Mouse (Mus musculus) forebrain, embryonic 16.5 days (tissue): Measurements from ENCODE around the gene C1ql4. TPM values are rescaled to one million over a fixed set of nuclear protein-coding genes. Genes with fewer than 3 reads are reported as not detected.
"Not testable (repeated sequence)": the region's sequence is repeated elsewhere in the genome, so short reads cannot be mapped to it uniquely, and the experiment has no call there.

Experiments used
- ATAC-seq: fragments of 200-750 bp; cut with Nextera tagmentation; 2 replicates; pipeline ENCODE4 v1.8.0; 2017; ENCODE audit warnings: mild to moderate bottlenecking, moderate library complexity
- H3K27ac ChIP-seq: fragments of 300-500 bp; sonication (generic); 2 replicates; pipeline ENCODE4 v1.5.1; 2014; ENCODE audit warnings: low read length, control low read depth
- H3K27me3 ChIP-seq: fragments of 300-500 bp; sonication (generic); replicated peaks from 2 replicates; pipeline ENCODE4 v1.6.1; 2014; ENCODE audit warnings: low read length; ENCODE audit not compliant: control insufficient read depth, insufficient read depth
- H3K36me3 ChIP-seq: fragments of 300-500 bp; sonication (generic); 2 replicates; pipeline ENCODE4 v1.6.1; 2014; ENCODE audit not compliant: control insufficient read depth, insufficient read depth
- H3K4me1 ChIP-seq: fragments of 300-500 bp; sonication (generic); replicated peaks from 2 replicates; pipeline ENCODE4 v1.6.1; 2014; ENCODE audit warnings: low read length; ENCODE audit not compliant: control insufficient read depth, insufficient read depth
- H3K4me2 ChIP-seq: fragments of 300-500 bp; sonication (generic); 2 replicates; pipeline ENCODE4 v1.6.1; 2014; ENCODE audit warnings: mild to moderate bottlenecking, low read length, control low read depth
- H3K4me3 ChIP-seq: fragments of 300-500 bp; sonication (generic); replicated peaks from 2 replicates; pipeline ENCODE4 v1.5.1; 2014; ENCODE audit warnings: mild to moderate bottlenecking, low read length, control low read depth
- H3K9ac ChIP-seq: fragments of 300-500 bp; sonication (generic); replicated peaks from 2 replicates; pipeline ENCODE4 v1.6.1; 2014; ENCODE audit warnings: low read depth, low read length, control low read depth
- H3K9me3 ChIP-seq: fragments of 300-500 bp; sonication (generic); 2 replicates; pipeline ENCODE4 v1.6.1; 2016; ENCODE audit warnings: low read length; ENCODE audit not compliant: control insufficient read depth
- WGBS: fragments of 180-500 bp; shearing (Covaris S2); extraction: QIAGEN DNeasy Blood & Tissue Kit; methylation state at CpG from one replicate; pipeline ENCODE4 v1.1.7; 2014; 5-methylcytosine and 5-hydroxymethylcytosine counted together
- polyA plus RNA-seq: library from polyadenylated mRNA; unstranded; fragments of >200 nt; fragmentation: Nextera tagmentation; extraction: Ambion mirVana; gene quantifications from 2 replicates; pipeline ENCODE4 v1.2.1, GENCODE M21; 2015

C1ql4 gene
- polyA plus RNA-seq, 1 experiment from 2014 or later, result not detected

DNA sequence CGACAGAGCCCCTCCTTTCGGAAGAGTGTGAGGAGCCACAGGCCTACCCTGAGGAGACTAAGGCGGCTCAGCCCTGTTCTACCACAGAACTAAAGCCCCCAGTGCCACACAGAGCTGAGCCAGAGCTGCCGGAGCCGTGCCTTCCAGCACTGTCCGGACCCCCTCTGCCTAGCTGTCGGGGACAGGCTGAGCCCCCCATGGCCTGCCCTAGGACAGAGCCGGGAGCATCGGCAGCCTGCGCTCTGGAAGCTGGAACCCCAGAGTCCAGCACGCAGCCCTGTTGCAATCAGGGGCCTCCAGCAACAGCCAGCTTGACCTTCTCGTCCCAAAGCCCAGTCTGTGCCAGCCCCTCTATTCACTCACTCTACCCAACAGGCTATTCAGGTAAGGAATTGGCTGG is 5.3 kb downstream of the C1ql4 start:
- Histone ChIP-seq H3K9me3 (no peaks in the 10 kb centered on the region), H3K9ac (no peak overlapping the region), H3K4me3 (no peak overlapping the region), H3K27me3 (peaks cover 19% of the 10 kb centered on the region), H3K4me1 (no peaks in the 10 kb centered on the region), H3K27ac (no peak overlapping the region), H3K4me2 (no peak overlapping the region), H3K36me3 (no peaks in the 10 kb centered on the region)
- no peak for ATAC-seq
- 88% methylated on average over 12 of the region's 12 CpGs for WGBS

GRCm38 (mm10) chr15:99079804-99080203 is 7.8 kb downstream of the C1ql4 start:
- no peaks in the 10 kb centered on the region for H3K36me3 ChIP-seq
- H3K27me3 ChIP-seq, result no peaks in the 10 kb centered on the region; the same call in 1 of the 2 replicates
- ATAC-seq, result no peak
- H3K4me1 ChIP-seq, result peaks cover 11% of the 10 kb centered on the region
- no peak overlapping the region for H3K27ac ChIP-seq
- no peak overlapping the region for H3K4me2 ChIP-seq
- no peak overlapping the region for H3K4me3 ChIP-seq
- 86% methylated on average over 3 of the region's 3 CpGs for WGBS
- no peaks in the 10 kb centered on the region for H3K9me3 ChIP-seq
- no peak overlapping the region for H3K9ac ChIP-seq

DNA sequence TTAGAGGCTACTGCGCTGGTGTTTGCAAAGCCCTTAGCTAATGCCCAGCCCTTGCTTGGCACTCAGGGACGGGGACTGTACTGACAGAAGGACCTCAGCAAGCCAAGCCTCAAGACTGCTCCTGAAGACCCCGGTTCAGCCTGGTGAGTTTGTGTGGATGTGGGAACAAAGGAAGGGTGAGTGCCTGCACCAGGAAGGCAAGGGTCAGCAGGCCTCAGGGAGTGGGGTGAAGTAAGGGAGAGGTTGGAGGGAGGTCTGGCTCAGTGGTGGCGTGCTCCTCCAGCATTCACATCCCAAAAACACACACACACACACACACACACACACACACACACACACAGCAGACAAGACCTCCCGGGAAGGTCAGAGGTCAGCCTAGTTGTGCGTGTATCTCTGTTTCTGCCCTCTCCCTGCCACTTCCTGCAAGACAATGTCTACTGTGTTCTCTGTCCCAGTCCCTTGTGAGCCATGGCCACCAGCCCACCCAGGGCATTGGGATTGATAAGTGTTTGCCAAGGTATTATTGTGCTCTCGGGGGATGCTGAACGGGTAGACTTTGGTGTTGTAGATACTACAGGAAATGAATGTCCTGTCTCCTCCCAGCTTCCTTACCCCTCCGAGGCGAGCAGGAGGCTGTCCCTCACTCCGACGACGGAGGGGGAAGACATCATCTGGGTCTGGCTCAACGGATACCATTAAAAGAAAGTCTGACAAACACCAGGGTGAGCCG is 9.3 kb downstream of the C1ql4 start:
- H3K36me3 ChIP-seq, result no peaks in the 10 kb centered on the region
- 86% methylated on average over 15 of the region's 15 CpGs for WGBS
- H3K9ac ChIP-seq, result no peak overlapping the region
- ATAC-seq, result no peak
- no peak overlapping the region for H3K27ac ChIP-seq
- no peak overlapping the region for H3K4me3 ChIP-seq
- H3K4me2 ChIP-seq, result no peak overlapping the region
- no peaks in the 10 kb centered on the region; the same call in 1 of the 2 replicates for H3K27me3 ChIP-seq
- no peaks in the 10 kb centered on the region for H3K9me3 ChIP-seq
- peaks cover 16% of the 10 kb centered on the region for H3K4me1 ChIP-seq

- H3K9ac ChIP-seq, ATAC-seq, H3K9me3 ChIP-seq, H3K27ac ChIP-seq, H3K27me3 ChIP-seq, H3K36me3 ChIP-seq: not testable (repeated sequence)
- peaks cover 16% of the 10 kb centered on the region for H3K4me1 ChIP-seq
- H3K4me2 ChIP-seq, result peak overlapping the region; percentile 99
- H3K4me3 ChIP-seq, result peak overlapping the region; percentile 66
- 95% methylated on average over 3 of the region's 3 CpGs for WGBS
Observed at GRCm38 (mm10) chr15:99076011-99076410, 11.6 kb downstream of the C1ql4 start.

DNA sequence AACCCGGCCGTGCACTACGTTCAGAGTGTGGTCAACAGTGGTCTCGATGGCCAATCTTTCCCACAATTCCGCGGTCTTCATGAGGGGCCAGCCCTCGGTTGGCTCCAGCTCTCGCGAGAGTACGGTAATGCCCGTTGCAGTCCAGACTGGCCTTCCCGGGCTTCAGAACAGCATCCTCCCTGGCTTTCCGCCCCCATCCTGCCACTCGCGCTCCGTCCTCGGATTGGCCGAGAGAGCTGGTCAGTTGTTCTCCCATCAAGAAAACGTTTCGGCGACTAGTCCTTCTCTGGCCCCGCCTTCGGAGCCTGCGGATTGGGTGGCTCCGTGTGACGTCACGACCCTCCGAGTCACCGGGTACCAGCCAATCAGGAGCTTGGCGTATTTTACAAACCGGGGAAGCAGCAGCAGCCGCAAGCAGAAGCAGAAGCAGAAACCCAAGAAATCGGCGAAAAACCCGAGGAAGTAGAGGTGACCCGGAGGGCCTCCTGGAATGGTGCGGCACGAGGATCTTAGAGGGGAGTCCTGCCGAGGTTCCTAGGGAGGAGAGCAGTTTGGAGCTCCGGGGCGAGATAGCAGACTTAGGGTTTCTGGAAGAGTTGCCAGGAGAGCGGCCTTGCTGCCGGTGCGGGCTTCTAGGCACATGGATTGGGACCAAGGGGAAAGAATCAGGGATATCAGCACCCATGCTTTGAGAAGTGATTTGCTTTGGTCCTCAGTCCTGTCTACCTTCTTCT is 12.8 kb downstream of the C1ql4 start:
- peak overlapping the region; percentile 87 for H3K9ac ChIP-seq
- H3K4me2 ChIP-seq, result peak overlapping the region; percentile 99
- H3K36me3 ChIP-seq, result no peaks in the 10 kb centered on the region
- no peaks in the 10 kb centered on the region for H3K9me3 ChIP-seq
- H3K27ac ChIP-seq, result peak overlapping the region; percentile 96
- peak overlapping the region; percentile 66 for H3K4me3 ChIP-seq
- H3K4me1 ChIP-seq, result peaks cover 16% of the 10 kb centered on the region
- under 1% methylated on average over 44 of the region's 44 CpGs for WGBS
- peak; percentile 98 for ATAC-seq
- no peaks in the 10 kb centered on the region for H3K27me3 ChIP-seq

DNA sequence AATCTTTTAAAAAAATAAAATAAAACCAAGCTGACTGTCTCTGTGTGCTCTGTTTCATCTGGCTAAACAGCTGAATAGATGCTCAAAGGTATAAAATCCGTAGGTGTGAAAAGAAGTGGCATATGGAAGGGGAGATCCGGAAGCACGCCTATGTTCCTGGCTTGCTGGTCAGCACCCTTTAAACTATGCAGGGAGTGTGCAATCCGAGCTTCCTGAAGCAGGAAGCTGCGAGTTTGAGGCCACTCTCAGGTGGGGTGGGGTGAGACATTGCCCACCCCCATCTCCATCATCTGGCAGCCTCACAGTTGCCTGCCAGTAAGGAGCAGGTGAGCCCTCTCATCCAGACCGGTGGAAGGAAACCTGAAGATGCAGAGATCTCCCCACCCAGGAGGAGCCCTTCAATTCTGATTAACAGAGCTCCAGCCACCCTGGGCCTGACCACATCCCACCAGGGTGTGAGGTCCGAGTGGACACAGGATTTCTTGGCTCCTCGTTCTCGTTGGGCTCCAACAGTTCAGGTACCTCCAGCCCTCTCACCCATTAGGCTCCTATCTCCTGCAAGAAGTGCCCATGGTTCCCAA is 13.5 kb downstream of the C1ql4 start, which contains the start of gene Troap:
Troap (plus strand) TSS at position 557 of the 581 bp plus-strand sequence.
- 17% methylated on average over 9 of the region's 9 CpGs for WGBS
- peak within 1 kb of the TSS; percentile 99 for H3K4me2 ChIP-seq
- no peaks in the 10 kb centered on the region for H3K27me3 ChIP-seq
- H3K9ac ChIP-seq, result peak within 1 kb of the TSS; percentile 87
- no peak; the same call in 1 of the 2 replicates for ATAC-seq
- peak within 1 kb of the TSS; percentile 96 for H3K27ac ChIP-seq
- H3K36me3 ChIP-seq, result no peaks in the 10 kb centered on the region
- peak within 1 kb of the TSS; percentile 66 for H3K4me3 ChIP-seq
- H3K9me3 ChIP-seq, result no peaks in the 10 kb centered on the region
- peaks cover 16% of the 10 kb centered on the region for H3K4me1 ChIP-seq

DNA sequence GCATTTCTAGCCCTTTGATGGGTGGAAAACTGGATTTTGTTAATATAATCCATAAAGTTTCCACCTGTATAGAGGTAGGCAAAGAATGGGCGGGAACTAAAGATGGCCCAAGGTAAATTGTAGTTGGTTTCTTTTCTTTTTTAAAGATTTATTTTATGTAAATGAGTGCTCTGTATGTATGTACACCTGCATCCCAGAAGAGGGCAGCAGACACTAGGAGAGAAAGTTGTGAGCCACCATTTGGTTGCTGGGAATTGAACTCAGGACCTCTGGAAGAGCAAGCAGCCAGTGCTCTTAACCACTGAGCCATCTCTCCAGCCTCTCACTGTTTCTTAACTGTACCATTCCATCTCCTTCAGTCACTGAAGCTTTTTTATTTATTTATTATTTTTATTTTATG is 15.6 kb downstream of the C1ql4 start:
- WGBS, result 86% methylated on average over 1 of the region's 1 CpGs
- no peak for ATAC-seq
- H3K9me3 ChIP-seq, result no peaks in the 10 kb centered on the region
- H3K4me1 ChIP-seq, result peaks cover 16% of the 10 kb centered on the region
- H3K4me3 ChIP-seq, result no peak overlapping the region
- H3K36me3 ChIP-seq, result no peaks in the 10 kb centered on the region
- H3K4me2 ChIP-seq, result no peak overlapping the region
- H3K27me3 ChIP-seq, result no peaks in the 10 kb centered on the region
- H3K27ac ChIP-seq, result no peak overlapping the region
- no peak overlapping the region for H3K9ac ChIP-seq

GRCm38 (mm10) chr15:99065557-99066165 is 22.0 kb downstream of the C1ql4 start:
- no peaks in the 10 kb centered on the region for H3K9me3 ChIP-seq
- H3K36me3 ChIP-seq, result no peaks in the 10 kb centered on the region
- ATAC-seq, result no peak
- no peak overlapping the region for H3K4me3 ChIP-seq
- H3K27ac ChIP-seq, result no peak overlapping the region
- no peak overlapping the region for H3K9ac ChIP-seq
- H3K27me3 ChIP-seq, result no peaks in the 10 kb centered on the region
- WGBS, result 83% methylated on average over 12 of the region's 12 CpGs
- no peak overlapping the region for H3K4me2 ChIP-seq
- no peaks in the 10 kb centered on the region for H3K4me1 ChIP-seq

GRCm38 (mm10) chr15:99056332-99056731 is 31.3 kb downstream of the C1ql4 start:
- H3K4me3 ChIP-seq, result no peak overlapping the region; the same call in 1 of the 2 replicates
- peaks cover 28% of the 10 kb centered on the region for H3K4me1 ChIP-seq
- H3K9ac ChIP-seq, result no peak overlapping the region
- H3K27me3 ChIP-seq, result peaks cover 54% of the 10 kb centered on the region
- H3K27ac ChIP-seq, result no peak overlapping the region
- 6% methylated on average over 14 of the region's 14 CpGs for WGBS
- no peaks in the 10 kb centered on the region for H3K9me3 ChIP-seq
- no peak for ATAC-seq
- no peaks in the 10 kb centered on the region for H3K36me3 ChIP-seq
- no peak overlapping the region; the same call in 1 of the 2 replicates for H3K4me2 ChIP-seq
